Comparison of ENCODE assay signal across 8 mouse cellular contexts in the genomic region with DNA sequence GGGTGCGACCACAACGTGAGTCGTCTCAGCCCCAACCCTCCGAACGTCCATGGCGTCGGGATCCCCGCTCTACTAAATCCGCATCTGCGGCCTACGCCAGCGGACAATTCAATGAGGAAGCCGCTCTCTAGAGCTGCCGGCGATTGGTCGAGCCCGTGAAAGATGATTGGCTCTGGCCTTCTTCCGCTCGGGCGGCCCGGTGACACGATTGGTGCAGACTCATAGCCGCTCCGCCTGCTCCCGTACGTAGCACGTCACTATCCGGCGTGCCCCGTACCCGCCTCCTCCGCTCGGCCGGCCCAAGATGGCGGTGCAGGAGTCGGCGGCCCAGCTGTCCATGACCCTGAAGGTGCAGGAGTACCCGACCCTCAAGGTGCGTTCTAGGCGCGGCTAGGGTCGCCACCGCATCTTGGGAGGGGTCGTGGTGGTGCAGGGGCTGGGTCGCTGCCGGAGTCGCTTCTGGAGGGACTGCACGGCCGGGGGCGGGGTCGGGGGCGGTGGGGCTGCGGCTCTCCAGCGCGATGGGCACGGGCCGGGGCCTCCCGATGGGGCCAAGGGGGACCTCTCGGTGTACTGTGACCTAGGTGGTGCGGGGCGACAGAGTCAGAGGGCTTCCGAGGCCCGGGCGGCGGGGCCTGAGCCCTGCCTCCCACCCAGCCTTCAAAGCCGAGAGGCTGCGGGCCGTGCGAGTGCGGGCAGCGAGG. TPM values are rescaled to one million over a fixed set of nuclear protein-coding genes. Genes with fewer than 3 reads are reported as not detected.
DNase-seq lines count a peak whose midpoint lies in the region; ATAC-seq and TF ChIP-seq lines count a peak whose summit lies in the region.

Gene Maea, plus strand, starts transcription at position 237 of the 704 bp plus-strand sequence.

- H3K4me3 ChIP-seq in C2C12 (ENCODE audit: insufficient read depth, poor library complexity, severe bottlenecking): peak within 1 kb of the TSS; percentile 74
- H3K4me3 ChIP-seq in erythroblast, embryonic 14.5 days (replicated peaks): peak within 1 kb of the TSS; percentile 95
- H3K4me3 ChIP-seq in heart, embryonic 11.5 days (ENCODE audit: low read depth, low read length): peak within 1 kb of the TSS; percentile 100
- H3K4me3 ChIP-seq in kidney, embryonic 16.5 days (ENCODE audit: low read length): peak within 1 kb of the TSS; percentile 98
- peak within 1 kb of the TSS; percentile 95 for H3K4me3 ChIP-seq in liver, adult 2 months (ENCODE audit: insufficient read depth, low read depth, low read length)
- peak within 1 kb of the TSS; percentile 72 for H3K4me3 ChIP-seq in myocyte

- ATAC-seq in heart, embryonic 11.5 days (replicated peaks; ENCODE audit: insufficient number of reproducible peaks, low FRiP score, low TSS enrichment): peak; percentile 100
- peak; percentile 100 for ATAC-seq in kidney, embryonic 16.5 days (ENCODE audit: low FRiP score, low TSS enrichment)

- peak within 1 kb of the TSS; percentile 96 for H3K9ac ChIP-seq in heart, embryonic 11.5 days (ENCODE audit: low read depth, low read length)
- peak within 1 kb of the TSS; percentile 96 for H3K9ac ChIP-seq in kidney, embryonic 16.5 days (replicated peaks; ENCODE audit: low read length)
- peak within 1 kb of the TSS; percentile 94 for H3K9ac ChIP-seq in liver, adult 2 months (ENCODE audit: low read depth, low read length)

- peak; percentile 68; the same call in 1 of the 2 replicates for TF ChIP-seq POLR2A in brain, embryonic 14.5 days (IDR thresholded peaks at IDR 0.05; ENCODE audit: borderline replicate concordance, extremely low read depth, insufficient read depth, insufficient read length, poor library complexity, severe bottlenecking)
- TF ChIP-seq POLR2A in liver, adult 2 months (IDR thresholded peaks at IDR 0.05; ENCODE audit: extremely low read depth, insufficient read depth, low read length): peak; percentile 75
- TF ChIP-seq POLR2A in myocyte (IDR thresholded peaks at IDR 0.05; ENCODE audit: insufficient read length, low read depth): peak; percentile 94

- peak; percentile 99 for DNase-seq in brain, embryonic 14.5 days (ENCODE audit: low read depth)
- peak; percentile 90 for DNase-seq in liver, adult 2 months (ENCODE audit: extremely low read depth, low read depth, low spot score)
- peak; percentile 97 for DNase-seq in splenic B cell, adult 2 months (ENCODE audit: low read depth, low spot score)

- no peak for TF ChIP-seq CTCF in C2C12 (IDR thresholded peaks at IDR 0.05; ENCODE audit: control insufficient read depth, insufficient read depth, insufficient read length)
- no peak for TF ChIP-seq CTCF in brain, embryonic 14.5 days (IDR thresholded peaks at IDR 0.05; ENCODE audit: borderline replicate concordance, extremely low read depth, insufficient read depth, insufficient read length)
- TF ChIP-seq CTCF in liver, adult 2 months (IDR thresholded peaks at IDR 0.05; ENCODE audit: low read depth, low read length): no peak

- H3K79me3 ChIP-seq in C2C12 (ENCODE audit: low read depth): peaks cover 45% of the 10 kb centered on the region

- H3K4me1 ChIP-seq in erythroblast, embryonic 14.5 days (ENCODE audit: control insufficient read depth): peaks cover 32% of the 10 kb centered on the region
- peaks cover 10% of the 10 kb centered on the region for H3K4me1 ChIP-seq in heart, embryonic 11.5 days (ENCODE audit: control insufficient read depth, insufficient read depth, low read length)
- peaks cover 19% of the 10 kb centered on the region for H3K4me1 ChIP-seq in kidney, embryonic 16.5 days (ENCODE audit: insufficient read depth, low read length)
- H3K4me1 ChIP-seq in liver, adult 2 months (ENCODE audit: control insufficient read depth, insufficient read depth, low read length): peaks cover 11% of the 10 kb centered on the region

- WGBS in heart, embryonic 11.5 days (ENCODE audit: insufficient replicate concordance): under 1% methylated on average over 66 of the region's 71 CpGs
- WGBS in kidney, embryonic 16.5 days: under 1% methylated on average over 65 of the region's 71 CpGs
- WGBS in liver, adult 2 months: under 1% methylated on average over 71 of the region's 71 CpGs

- H3K36me3 ChIP-seq in C2C12 (ENCODE audit: control insufficient read depth, insufficient read depth) (peaks cover 18% of the 10 kb centered on the region), myocyte (ENCODE audit: control insufficient read depth, insufficient read depth) (peaks cover 4% of the 10 kb centered on the region)
- H3K36me3 ChIP-seq in erythroblast, embryonic 14.5 days (ENCODE audit: control insufficient read depth): peaks cover 23% of the 10 kb centered on the region
- H3K36me3 ChIP-seq in heart, embryonic 11.5 days (ENCODE audit: control insufficient read depth, insufficient read depth, low read length): 0 out of 2 replicates have a peak, but pooled peaks cover 3% of the 10 kb centered on the region
- H3K36me3 ChIP-seq in kidney, embryonic 16.5 days (ENCODE audit: insufficient read depth, low read length): peaks cover 14% of the 10 kb centered on the region
- H3K36me3 ChIP-seq in liver, adult 2 months (ENCODE audit: control insufficient read depth, insufficient read depth, low read length): no peaks in the 10 kb centered on the region
- H3K36me3 ChIP-seq in splenic B cell, adult 2 months (ENCODE audit: control insufficient read depth, insufficient read depth, low read length, poor library complexity, severe bottlenecking): no peaks in the 10 kb centered on the region

- H3ac ChIP-seq in C2C12 (ENCODE audit: control insufficient read depth, insufficient read length, low read depth): peak within 1 kb of the TSS; percentile 94
- peak within 1 kb of the TSS; percentile 97 for H3ac ChIP-seq in myocyte (ENCODE audit: control insufficient read depth, insufficient read length)

- peak within 1 kb of the TSS; percentile 81 for H3K4me2 ChIP-seq in heart, embryonic 11.5 days
- H3K4me2 ChIP-seq in kidney, embryonic 16.5 days (replicated peaks; ENCODE audit: low read depth, low read length): peak within 1 kb of the TSS; percentile 83
- peak within 1 kb of the TSS; percentile 95 for H3K4me2 ChIP-seq in myocyte (ENCODE audit: low read depth)

- H3K27ac ChIP-seq in heart, embryonic 11.5 days (ENCODE audit: low read depth, low read length): peak within 1 kb of the TSS; percentile 93
- peak within 1 kb of the TSS; percentile 77 for H3K27ac ChIP-seq in kidney, embryonic 16.5 days (ENCODE audit: low read length)
- H3K27ac ChIP-seq in liver, adult 2 months (replicated peaks; ENCODE audit: insufficient read depth, low read depth, low read length): peak within 1 kb of the TSS; percentile 32; the same call in 1 of the 2 replicates

- no peaks in the 10 kb centered on the region for H3K27me3 ChIP-seq in C2C12 (ENCODE audit: control insufficient read depth, insufficient read depth, insufficient read length)
- H3K27me3 ChIP-seq in erythroblast, embryonic 14.5 days (ENCODE audit: control insufficient read depth): no peaks in the 10 kb centered on the region
- H3K27me3 ChIP-seq in heart, embryonic 11.5 days (ENCODE audit: control insufficient read depth, insufficient read depth, low read length): no peaks in the 10 kb centered on the region
- H3K27me3 ChIP-seq in kidney, embryonic 16.5 days (ENCODE audit: insufficient read depth, low read length): no peaks in the 10 kb centered on the region
- H3K27me3 ChIP-seq in liver, adult 2 months (ENCODE audit: control insufficient read depth, insufficient read depth, low read length): no peaks in the 10 kb centered on the region
- H3K27me3 ChIP-seq in myocyte (ENCODE audit: control insufficient read depth, insufficient read depth, insufficient read length): no peaks in the 10 kb centered on the region
- H3K27me3 ChIP-seq in splenic B cell, adult 2 months (ENCODE audit: control insufficient read depth, insufficient read depth, low read length, poor library complexity, severe bottlenecking): no peaks in the 10 kb centered on the region

- H3K79me2 ChIP-seq in C2C12 (ENCODE audit: control insufficient read depth, insufficient read depth): peaks cover 50% of the 10 kb centered on the region
- peaks cover 37% of the 10 kb centered on the region; the same call in 1 of the 2 replicates for H3K79me2 ChIP-seq in liver, adult 2 months (ENCODE audit: control insufficient read depth, insufficient read depth, low read length)
- H3K79me2 ChIP-seq in myocyte (ENCODE audit: control insufficient read depth, insufficient read depth): peaks cover 47% of the 10 kb centered on the region

- peaks cover 10% of the 10 kb centered on the region for H3K9me3 ChIP-seq in erythroblast, embryonic 14.5 days (ENCODE audit: control insufficient read depth, low read length)
- H3K9me3 ChIP-seq in heart, embryonic 11.5 days (replicated peaks; ENCODE audit: control insufficient read depth, low read length): no peaks in the 10 kb centered on the region
- peaks cover 9% of the 10 kb centered on the region; the same call in 1 of the 2 replicates for H3K9me3 ChIP-seq in kidney, embryonic 16.5 days (ENCODE audit: low read length)

TF ChIP-seq in C2C12, 6 proteins besides CTCF, POLR2A, EP300 and RAD21:
- no peak for TF ChIP-seq MYOD1 (IDR thresholded peaks at IDR 0.05; ENCODE audit: control insufficient read depth, insufficient read length, low read depth)
- TF ChIP-seq USF1 (IDR thresholded peaks at IDR 0.05; ENCODE audit: low read depth): no peak
- TF ChIP-seq MYOG (IDR thresholded peaks at IDR 0.05; ENCODE audit: control insufficient read depth, extremely low read depth, insufficient read length): no peak
- no peak for TF ChIP-seq MAX (IDR thresholded peaks at IDR 0.05)
- TF ChIP-seq FOSL1 (IDR thresholded peaks at IDR 0.05; ENCODE audit: insufficient read depth, low read length, poor library complexity, severe bottlenecking): no peak

TF ChIP-seq in myocyte, 11 proteins besides CTCF, POLR2A, EP300 and RAD21 (continues in another document):
- TF ChIP-seq TCF3 (IDR thresholded peaks at IDR 0.05; ENCODE audit: insufficient read length, low read depth) (no peak), MAX (IDR thresholded peaks at IDR 0.05; ENCODE audit: low read depth) (no peak), TCF12 (IDR thresholded peaks at IDR 0.05; ENCODE audit: insufficient read depth, poor library complexity, severe bottlenecking) (no peak), USF1 (IDR thresholded peaks at IDR 0.05; ENCODE audit: low read depth) (no peak), CEBPB (IDR thresholded peaks at IDR 0.05; ENCODE audit: insufficient read depth, poor library complexity, severe bottlenecking) (no peak), E2F4 (IDR thresholded peaks at IDR 0.05; ENCODE audit: insufficient read depth) (peak; percentile 61), REST (IDR thresholded peaks at IDR 0.05; ENCODE audit: insufficient read depth, insufficient read length) (peak; percentile 8)

RNA-seq across cellular contexts. Expression of gene Maea, which starts in this region (rescaled TPM):
- polyA plus RNA-seq in C2C12 (2012; fragmentation: generic; extraction: Trizol): 94.9 TPM
- 171 and 187 TPM in 2 replicates for polyA plus RNA-seq in brain, embryonic 14.5 days (2012; rRNA removed)
- 8.4 and 8.7 TPM in 2 replicates for polyA plus RNA-seq in erythroblast, embryonic 14.5 days (2012)
- polyA plus RNA-seq in heart, embryonic 11.5 days (2014; fragmentation: Nextera tagmentation; extraction: Ambion mirVana): 124 and 132 TPM in 2 replicates
- 152 and 154 TPM in 2 replicates for polyA plus RNA-seq in kidney, embryonic 16.5 days (2015; fragmentation: Nextera tagmentation; extraction: Ambion mirVana)
- 24.8 and 26.0 TPM in 2 replicates for total RNA-seq in liver, adult 2 months (2014; rRNA removed)
- 41.1 and 46.6 TPM in 2 replicates for polyA plus RNA-seq in liver, adult 2 months (2012; rRNA removed)
- 114 TPM for polyA plus RNA-seq in myocyte (2012; fragmentation: generic; extraction: Trizol)

Comparison
In these comparisons a context has a peak if more than half of its experiments do, and no peak if none do; other contexts are left out.
1. Peak in every context shown above with its lines: DNase-seq, ATAC-seq, H3K4me3 ChIP-seq and H3K27ac ChIP-seq.
2. H3K27ac ChIP-seq: peak in every context shown above with its lines; median percentile 93 in heart, embryonic 11.5 days; 77 in kidney, embryonic 16.5 days; 32 in liver, adult 2 months.